Mouse (Mus musculus) adrenal gland, adult 8-10 months (tissue): ENCODE measurements around the gene Slx4ip. TPM values are rescaled to one million over a fixed set of nuclear protein-coding genes. Genes with fewer than 3 reads are reported as not detected.
"Not testable (repeated sequence)": the region's sequence is repeated elsewhere in the genome, so short reads cannot be mapped to it uniquely, and the experiment has no call there.

Experiments
- DNase-seq: peaks from one replicate; pipeline ENCODE4 v3.0.0; 2022
- total RNA-seq, 4 experiments: library from RNA; stranded (reverse); gene quantifications; 2 replicates each; pipeline ENCODE4 v1.2.4; 2022

Gene Slx4ip
- total RNA-seq = 1 to 10 TPM; 6.5 to 8.8 (median 7.3) TPM

DNA sequence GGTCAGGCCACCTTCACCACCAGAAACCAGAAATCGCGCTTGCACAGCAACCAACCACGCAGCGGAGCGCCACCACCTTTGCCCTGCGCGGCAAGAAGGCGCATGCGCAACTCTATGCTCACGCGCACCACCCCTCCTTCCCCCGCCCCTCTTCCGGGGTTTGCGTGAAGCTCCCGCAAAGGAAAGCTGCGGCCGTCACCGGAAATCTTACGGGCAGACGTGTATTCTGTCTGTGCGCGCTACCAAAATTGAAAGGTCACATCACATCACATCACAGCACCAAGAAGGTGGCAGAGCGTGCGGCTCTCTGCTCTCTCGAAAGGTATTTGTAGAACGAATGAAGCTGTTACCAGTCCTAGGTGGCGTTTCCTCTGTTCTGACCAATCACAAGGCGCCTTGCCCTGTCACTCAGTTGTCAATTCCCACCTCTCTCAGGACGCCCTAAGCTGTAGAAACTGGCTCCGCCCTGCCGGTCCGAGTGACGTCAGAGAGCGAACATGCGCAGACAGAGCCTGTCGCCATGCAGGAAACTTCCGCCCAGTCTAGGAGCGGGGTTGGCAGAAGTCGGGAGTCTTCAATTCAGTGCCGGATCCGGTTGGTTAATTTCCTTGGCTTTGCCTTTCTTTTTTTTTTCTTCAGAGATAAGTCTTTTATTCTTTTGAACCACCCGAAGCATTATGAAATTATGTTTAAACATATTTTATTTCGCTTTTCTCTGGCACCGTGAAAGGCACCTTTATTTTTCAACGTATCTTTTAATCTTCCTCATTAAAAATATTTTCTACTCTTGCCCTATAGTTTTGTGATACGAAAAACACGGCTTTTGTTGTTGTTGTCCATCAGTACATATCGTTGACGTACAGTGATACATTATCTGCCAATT, at the start of gene Slx4ip, which contains the start of the genes AL731706.1 and Mkks:
Gene Slx4ip, plus strand, starts transcription at position 151 of the 883 bp plus-strand sequence.
Gene AL731706.1, minus strand, starts transcription at position 322 of the 883 bp plus-strand sequence.
Gene Mkks, minus strand, starts transcription at position 322 of the 883 bp plus-strand sequence.
- DNase-seq = peak; percentile 99

DNA sequence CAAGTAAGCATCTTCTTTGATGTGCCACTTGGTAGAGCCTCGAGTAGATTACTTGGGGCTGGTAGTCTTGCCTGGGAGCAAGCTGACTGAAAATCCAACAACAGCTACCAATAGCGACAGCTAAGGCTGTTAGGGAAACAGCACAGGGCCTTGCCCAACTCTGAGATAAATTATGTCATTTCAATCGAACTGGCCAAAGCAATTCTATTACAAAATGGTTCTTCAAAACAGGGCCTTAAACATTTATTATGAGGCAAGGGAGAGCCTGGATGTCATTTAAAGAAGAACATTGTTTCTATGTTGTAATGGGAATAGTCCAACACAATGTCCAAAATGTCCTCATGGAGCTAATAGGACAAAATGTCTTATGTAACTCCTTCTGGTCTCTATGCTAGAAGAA, 40.7 kb upstream of the Slx4ip start:
- no peak for DNase-seq

DNA sequence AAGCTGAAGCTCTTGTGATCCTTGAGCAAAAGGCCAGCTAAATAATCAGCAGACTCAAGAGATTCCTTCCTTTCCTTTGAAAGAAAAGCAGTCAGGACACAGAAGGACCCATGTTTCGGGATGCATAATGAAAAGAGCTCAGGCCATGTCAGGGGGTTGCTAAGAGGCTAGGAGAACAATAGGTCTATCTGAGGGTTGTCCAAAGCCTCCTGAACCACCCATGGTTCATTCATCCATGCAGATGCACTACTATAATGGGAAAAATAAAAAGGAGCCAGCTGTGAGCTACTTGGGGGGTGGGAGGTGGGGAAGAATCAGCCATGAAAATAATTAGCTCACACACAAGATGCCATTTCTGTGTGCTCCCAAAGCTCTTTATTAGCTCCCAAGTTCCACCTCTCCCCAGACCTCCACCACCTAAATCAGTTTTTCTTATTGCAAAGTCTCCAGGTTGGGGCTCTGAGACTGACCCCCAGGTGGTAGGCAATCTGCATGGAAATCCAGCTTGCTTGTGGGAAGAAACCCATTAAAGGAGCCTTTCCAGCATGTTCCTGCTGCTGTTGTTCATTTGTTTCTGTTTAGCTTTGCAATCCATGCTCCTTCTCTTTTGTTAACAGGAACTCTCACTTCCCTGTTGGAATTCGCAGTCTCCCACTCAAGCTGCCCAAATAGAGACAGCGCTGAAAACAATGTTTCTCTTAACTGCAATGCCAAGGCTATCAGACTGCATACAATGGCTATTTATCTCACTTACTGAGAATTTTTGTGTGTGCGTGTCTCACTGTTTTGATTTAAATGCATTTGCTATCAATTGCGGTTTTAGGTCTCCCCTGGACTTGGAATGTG, 36.3 kb upstream of the Slx4ip start:
- no peak for DNase-seq

DNA sequence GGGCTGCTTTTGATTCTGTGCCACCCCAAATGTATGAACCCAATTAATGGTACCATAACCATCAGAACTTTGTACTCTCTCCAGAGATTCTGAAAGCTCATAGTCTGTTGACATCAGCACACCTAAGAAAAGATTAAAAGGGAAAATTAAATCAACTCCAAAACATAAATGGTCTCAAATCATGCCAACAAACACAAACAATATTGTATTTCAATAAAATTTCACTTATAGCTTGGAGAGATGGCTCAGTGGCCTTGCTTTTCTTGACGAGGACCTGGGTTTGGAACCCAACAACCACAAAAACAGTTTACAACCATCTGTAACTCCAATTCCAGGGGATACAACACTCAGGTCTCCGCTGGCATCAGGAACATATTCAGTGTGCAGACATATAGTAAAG, 5.4 kb upstream of the Slx4ip start, which contains the start of gene AL731706.2:
Gene AL731706.2, minus strand, starts transcription at position 101 of the 400 bp plus-strand sequence.
- no peak for DNase-seq

DNA sequence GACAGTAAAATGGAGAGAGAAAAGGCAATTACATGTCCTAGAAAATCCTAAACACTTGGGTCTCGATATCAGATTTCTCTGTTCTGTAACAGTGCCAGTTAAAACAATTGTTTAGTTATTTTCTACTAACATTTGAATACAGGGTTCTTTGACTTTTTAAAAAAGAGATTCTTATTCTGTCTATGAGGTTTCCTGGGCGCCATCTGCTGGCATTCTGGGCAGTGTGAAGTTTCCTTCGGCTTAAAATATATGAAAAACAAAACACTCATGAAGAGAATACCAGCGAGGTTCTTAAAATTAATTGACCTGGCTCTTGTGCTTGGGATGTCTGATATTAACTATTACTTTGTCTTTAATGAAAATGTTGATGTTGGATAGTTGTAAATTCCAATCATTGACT, 4.2 kb upstream of the Slx4ip start:
- no peak for DNase-seq

DNA sequence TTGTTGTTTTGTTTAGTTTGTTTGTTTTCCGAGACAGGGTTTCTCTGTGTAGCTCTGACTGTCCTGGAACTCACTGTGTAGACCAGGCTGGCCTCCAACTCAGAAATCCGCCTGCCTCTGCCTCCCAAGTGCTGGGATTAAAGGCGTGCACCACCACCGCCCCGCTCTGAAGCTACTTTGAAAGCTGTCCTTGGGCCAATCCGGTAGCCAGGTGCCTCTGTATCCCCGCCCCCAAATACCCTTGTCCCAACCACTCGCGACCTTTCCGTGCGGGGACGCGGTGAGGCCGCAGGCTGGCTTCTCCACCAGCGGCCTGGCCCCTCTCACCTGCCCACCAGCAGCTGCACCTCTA, 326 bp upstream of the Slx4ip start:
- not testable (repeated sequence) for DNase-seq

DNA sequence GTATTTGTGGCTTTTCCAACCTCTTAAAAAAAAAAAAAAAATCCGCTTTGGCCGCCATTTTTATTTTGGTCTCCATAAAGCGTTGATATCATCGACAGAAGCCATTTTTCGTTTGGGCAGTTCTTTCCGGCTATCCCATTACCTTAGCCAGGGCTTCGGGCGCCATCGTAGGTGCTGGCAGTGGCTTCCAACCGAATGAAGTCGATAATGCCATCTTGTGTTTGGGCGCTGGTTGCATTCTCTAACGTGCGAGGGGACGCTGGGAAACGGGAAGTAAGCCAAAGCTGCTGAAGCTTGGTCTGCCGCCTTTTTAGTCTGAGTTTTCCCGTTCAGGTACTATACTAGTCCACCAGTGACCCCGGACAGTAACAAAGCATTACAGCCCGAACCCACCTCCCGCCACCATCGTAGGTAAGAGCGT, 943 bp downstream of the Slx4ip start:
- DNase-seq = peak; percentile 97

DNA sequence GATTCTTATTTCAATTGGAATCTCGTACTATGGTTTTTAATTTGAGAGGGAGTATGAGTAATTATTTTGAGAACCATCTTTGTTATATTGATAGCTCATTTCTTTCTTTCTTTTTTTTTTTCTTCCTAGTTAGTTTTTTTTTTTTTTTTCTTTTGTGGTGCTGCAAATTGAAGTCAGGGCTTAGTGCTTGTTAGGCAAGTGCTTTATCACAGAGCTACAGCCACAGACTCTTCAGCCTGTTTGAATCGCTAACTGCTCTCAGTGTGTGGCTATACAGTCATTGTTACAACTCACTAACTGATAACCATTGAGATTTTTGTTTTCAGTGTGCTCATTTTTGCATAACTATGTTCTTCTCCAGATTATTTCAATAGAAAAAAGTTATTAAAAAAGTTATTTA, 3.5 kb downstream of the Slx4ip start:
- DNase-seq = no peak

DNA sequence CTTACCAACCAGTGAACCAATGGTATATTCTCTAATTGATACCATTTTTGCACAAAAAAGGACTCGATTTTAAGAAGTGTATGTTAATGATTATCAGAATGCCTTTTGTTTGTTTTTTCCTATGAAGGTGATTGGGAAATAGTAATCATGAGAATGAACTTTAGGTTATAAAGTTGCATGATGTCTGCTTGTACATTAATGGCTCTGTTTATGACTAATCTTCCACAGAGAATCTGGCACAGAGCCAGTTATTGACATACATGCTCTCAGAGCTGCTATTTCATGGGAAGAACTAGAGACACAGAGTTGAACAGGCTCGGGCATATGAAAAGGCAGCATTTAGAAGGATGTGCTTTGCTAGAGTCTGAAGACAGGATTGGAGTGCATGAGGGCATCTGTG, 5.1 kb downstream of the Slx4ip start:
- no peak for DNase-seq

DNA sequence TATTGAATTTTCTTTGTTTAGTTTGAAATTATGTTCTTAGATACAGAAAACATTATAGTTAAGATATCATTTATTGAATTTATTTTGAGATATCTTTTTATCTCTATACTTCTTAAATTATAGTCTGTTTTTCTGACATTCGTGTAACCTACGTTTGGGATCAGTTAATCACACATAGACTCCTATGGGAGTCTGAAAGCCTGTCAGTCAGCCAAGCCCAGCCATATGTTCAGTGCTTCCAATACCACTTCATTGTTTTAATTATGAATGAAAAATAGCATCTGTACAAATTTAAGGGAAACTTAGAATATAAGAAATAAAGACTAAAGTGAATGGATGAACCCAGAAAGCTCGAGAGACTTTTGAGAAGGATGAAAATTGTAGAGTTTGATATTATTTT, 17.6 kb downstream of the Slx4ip start:
- DNase-seq = no peak

DNA sequence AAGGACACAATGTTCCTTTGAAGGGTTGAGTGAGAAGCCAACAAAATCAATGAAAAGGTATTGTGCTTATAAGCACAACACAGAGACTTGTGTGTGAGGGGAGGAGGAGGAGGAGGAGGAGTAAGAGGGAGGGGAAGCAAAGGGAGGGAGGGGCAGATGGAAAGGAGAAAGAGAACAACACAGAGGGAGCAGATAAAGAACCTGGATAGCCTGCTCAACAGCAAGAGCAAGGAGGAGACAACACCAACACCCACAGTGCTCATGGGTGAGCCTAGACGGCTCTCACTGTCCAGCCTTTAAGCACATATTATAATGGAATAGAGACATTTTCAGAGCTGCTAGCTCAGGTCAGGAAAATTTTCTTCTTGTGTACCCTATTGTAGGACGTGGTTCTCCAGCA, 18.3 kb downstream of the Slx4ip start:
- DNase-seq = no peak

DNA sequence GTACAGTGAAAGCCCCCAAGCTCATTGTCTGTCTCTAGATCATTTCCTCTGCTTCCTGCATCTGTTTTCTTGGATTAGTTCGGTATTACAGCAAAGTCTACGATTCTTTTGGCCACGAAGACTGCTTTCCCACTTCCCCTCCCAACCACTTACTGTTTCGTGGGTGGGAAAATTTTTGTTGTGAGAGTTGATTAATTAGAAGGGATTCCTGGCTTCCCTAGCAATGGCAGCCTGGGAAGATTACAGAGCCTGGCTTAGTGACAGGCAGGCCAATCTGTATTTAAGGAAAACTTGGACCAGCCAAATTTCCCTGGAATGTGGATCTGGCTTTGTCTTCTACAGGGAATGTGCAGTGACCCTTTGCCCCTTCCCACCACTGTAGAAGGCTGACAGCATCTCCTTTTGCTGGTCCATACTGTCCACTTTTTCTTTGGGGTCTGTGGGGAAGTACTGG, 21.0 kb downstream of the Slx4ip start:
- no peak for DNase-seq

DNA sequence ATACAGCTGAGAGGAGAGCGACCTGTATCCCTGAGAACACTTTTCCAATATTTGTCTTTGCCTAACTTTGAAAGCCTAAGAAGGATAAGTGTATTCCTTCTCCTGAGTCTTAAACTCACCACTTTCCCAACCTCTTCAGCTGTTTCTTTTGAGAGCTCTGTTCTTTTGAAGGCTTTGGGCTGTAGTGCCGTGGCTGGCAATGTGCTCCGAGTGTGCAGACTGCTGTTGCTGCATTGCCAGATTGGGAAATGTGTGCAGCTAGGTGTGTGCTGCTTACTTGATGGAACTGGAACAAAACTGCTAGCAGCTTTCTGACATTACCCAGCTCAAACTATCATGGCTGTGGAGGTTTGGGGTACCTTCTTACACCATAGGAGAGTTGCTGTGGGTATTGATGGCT, 22.0 kb downstream of the Slx4ip start:
- no peak for DNase-seq

DNA sequence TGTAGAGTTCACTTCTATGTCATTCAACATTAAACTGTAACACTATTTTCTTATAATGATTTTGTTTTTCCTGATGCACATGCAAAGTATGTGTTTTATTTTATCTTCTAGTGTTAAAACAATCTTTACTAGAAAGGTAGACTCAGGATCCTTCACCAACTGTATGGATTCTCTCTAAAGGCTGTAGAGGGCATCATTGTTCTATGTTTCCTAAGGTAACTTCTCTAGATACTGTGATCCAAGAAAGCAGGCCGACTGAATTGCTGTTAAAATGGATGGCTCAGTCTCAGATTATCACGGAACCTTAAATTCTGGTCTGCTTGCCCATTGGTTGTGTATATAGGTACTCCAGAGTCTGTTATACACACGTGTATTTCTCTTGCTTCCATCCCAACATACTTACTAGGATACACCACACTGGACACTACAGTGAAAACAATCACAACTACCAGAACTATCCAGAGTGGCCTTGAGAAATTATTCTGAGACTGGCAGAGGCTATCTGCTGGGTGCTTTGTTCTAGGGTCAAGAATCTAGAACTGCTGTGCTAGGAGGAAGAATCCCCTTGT, 23.4 kb downstream of the Slx4ip start:
- DNase-seq = no peak

DNA sequence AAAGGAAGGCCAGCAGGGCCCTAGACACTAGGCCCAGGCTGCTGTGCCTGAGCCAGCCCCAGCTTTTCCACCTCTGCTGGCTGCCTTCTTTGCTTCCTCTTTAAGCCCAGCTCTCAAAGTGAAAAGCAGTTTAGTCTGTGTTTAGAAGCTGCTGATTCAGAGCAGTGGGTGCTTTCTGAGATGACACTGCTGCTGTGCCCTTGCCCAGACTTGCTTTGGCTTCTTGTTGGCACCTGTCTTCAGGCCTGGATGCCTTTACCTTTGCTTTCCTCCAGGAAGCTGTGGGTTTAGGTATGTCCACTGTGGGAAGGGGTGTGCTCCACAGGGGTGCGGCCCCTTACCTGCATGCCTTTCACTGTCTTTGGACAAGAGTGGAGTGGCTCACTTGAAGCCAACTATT, 28.4 kb downstream of the Slx4ip start:
- no peak for DNase-seq

DNA sequence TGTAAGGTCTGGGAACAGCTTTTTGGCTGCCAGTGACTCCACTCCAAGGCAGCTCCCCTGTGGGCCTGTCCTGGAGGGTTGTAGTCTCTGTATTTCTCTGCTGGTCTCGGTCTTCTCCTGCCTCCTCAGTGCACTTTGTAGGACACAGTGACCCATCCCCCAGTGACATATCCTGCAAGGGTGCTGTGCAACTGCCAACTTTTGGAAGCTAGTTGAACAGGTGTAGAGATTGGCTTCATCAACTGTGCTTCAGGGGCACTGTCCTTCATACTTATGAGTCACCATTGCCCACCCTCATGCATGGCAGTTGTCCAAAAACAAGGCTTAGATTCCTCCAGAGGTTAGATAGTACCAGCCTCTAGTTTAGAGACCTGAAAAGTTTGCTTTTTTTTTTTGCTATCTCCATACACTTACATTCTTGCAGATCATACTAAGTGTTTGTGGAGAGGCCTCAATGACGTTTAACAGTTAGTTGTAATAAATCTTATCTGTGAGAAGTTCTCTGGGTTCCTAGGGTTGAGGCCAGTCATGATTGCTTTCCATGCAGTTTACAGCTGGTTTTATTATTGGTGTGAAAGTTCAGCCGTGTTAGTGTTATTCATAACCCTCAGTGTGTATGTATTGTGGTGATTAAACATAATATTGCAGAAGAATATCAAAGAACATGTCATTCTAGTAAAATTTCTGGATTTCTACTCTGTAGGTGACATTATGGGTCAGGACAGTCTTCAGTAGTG, 29.4 kb downstream of the Slx4ip start:
- DNase-seq = no peak

DNA sequence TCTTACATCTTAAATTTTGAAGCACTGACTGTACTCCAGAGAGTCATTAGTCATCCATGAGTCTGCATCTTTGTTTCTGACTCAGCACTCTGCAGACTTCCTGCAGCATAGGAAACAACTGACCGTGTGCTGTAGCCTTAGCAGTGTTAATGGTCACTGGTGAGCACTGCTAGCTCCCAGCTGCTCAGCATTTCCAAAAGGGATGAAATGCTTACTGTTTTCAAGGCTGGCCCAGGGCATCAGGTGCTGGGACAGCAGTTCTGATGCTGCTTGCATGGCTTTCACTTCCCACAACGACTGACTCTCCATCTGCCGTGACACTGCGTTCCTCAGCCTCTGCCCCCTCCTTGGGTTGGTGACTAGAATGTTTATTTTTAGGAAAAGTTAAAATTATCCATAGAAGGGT, 30.0 kb downstream of the Slx4ip start:
- DNase-seq = no peak

DNA sequence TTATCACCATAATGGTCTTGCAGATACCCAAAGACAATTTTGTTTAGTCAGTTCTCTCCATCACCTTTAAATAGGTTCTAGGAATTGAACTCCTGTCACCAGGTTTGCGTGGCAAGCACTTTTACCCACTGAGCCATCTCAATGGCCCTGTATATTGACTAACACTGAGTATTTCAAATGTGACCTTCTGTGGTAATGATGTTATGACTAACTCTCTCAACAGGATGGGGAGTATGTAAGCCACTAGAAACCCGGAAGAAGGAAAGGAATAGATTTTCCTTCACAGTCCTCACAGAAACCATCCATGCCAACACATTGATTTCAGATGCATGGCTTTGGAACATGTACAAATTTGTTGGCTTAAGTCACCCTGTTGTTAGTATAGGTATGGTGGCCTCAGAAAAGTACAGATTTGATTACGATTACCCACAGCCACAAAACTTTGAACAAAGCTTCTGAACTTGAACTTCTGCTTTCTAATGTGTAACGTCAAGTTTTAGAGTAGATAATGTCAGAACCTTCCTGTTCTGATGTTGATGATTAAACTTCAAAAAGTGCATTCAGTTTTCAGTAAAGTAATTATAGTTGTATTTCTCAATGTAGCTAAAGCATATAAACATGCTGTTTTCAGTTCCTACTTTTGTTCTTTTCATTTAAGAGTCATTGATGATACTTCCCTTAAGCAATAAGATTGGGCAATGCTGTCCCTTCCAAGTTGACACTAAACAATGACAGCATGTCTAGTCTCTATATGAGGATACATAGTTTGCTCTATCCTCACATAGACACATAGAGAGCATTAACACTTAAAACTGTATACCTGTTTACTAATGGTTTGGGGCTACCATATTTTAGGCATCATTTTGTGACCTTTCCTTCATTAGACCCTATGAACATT, 45.6 kb downstream of the Slx4ip start:
- DNase-seq = no peak

DNA sequence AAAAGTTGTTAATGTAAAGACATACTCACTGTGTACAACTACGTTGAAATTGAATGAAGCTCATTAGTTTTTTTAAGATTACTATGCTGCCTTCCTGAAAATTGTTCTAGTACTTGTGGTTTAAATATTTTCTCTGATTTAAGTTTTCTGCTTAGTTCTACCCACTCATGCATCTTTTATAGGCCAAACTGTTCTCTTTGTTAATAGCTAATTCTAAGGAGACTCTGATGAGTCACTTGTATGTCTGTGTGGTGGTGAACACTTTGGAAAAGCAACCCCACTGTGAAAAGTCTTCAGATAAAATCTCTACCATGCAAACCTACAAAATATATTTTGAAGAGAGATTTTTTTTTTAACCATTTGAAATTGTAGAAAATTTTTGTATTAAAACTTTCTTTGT, 47.2 kb downstream of the Slx4ip start:
- DNase-seq = no peak

DNA sequence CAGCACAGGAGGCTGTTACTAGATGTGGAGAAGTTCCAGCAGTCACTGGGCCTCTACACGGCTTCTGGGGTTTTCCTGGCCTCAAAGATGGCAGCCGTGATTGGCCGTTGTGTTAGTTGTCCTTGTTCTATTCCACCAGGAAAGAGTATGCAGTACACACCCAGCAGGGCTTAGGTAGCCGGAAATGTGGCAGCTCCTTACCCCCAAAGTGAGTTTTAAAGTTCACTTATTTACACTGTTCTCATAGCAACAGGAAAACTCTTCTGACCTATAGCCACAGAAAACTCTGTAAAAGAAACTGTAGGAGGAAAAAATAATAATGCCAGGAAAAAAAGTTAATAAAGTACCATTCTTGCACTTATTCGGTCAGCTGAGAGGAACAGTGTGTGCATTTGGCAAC, 55.3 kb downstream of the Slx4ip start:
- no peak for DNase-seq

DNA sequence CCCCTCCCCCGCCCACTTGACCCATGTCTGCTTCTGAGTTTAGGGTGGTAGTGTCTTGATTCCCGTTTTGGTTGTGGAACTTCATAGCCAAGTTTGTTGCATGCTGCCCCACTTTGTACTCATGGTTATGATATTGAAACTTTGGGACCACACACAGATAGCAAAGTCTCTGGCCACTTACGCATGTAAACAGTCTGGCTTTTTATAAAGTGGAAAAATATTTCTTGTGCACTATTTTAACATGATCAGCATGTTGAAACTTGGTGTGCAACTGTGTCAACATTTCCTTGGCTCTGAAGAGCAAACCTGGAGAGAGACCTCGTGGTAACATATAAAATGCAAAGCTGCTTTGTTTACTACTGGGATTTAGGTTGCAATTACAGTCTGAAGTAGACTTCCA, 56.5 kb downstream of the Slx4ip start:
- DNase-seq = no peak
